Mouse (Mus musculus): ENCODE data around the gene Gramd1b. TPM values are rescaled to one million over a fixed set of nuclear protein-coding genes. Genes with fewer than 3 reads are reported as not detected.

The Gramd1b gene
- polyA plus RNA-seq, 1 experiment from 2014 or later = 7.3 TPM

- no peaks in the 10 kb centered on the region for H3K27me3 ChIP-seq (ENCODE audit: control insufficient read depth, insufficient read depth, low read length)
- 57% methylated on average over 5 of the region's 5 CpGs for WGBS
- no peak overlapping the region for H3K4me3 ChIP-seq (ENCODE audit: low read depth, low read length)
- H3K9me3 ChIP-seq (ENCODE audit: control insufficient read depth, low read depth, low read length) = no peaks in the 10 kb centered on the region
- H3K4me2 ChIP-seq (replicated peaks; ENCODE audit: low read depth, low read length) = no peak overlapping the region
- no peak overlapping the region for H3K27ac ChIP-seq (ENCODE audit: low read length)
- H3K36me3 ChIP-seq (ENCODE audit: control insufficient read depth, insufficient read depth, low read length) = no peaks in the 10 kb centered on the region
- no peak overlapping the region for H3K9ac ChIP-seq (replicated peaks; ENCODE audit: low read depth, low read length)
- no peak for ATAC-seq (ENCODE audit: insufficient number of reproducible peaks, insufficient read depth, low FRiP score, low read depth)
- H3K4me1 ChIP-seq (ENCODE audit: control insufficient read depth, insufficient read depth, low read length) = peaks cover 11% of the 10 kb centered on the region; the same call in 1 of the 2 replicates
These were observed 73.7 kb downstream of the Gramd1b start for GRCm38 (mm10) chr9:40457448-40457847.

- Histone ChIP-seq H3K36me3 (ENCODE audit: control insufficient read depth, insufficient read depth, low read length) (no peaks in the 10 kb centered on the region), H3K27me3 (ENCODE audit: control insufficient read depth, insufficient read depth, low read length) (no peaks in the 10 kb centered on the region), H3K4me3 (ENCODE audit: low read depth, low read length) (peak overlapping the region; percentile 63), H3K27ac (ENCODE audit: low read length) (peak overlapping the region; percentile 71; the same call in 1 of the 2 replicates), H3K4me1 (ENCODE audit: control insufficient read depth, insufficient read depth, low read length) (peaks cover 11% of the 10 kb centered on the region; the same call in 1 of the 2 replicates), H3K9me3 (ENCODE audit: control insufficient read depth, low read depth, low read length) (no peaks in the 10 kb centered on the region), H3K9ac (replicated peaks; ENCODE audit: low read depth, low read length) (no peak overlapping the region), H3K4me2 (replicated peaks; ENCODE audit: low read depth, low read length) (peak overlapping the region; percentile 100)
- 1% methylated on average over 7 of the region's 7 CpGs for WGBS
- ATAC-seq (ENCODE audit: insufficient number of reproducible peaks, insufficient read depth, low FRiP score, low read depth) = peak; percentile 83
These were observed 75.0 kb downstream of the Gramd1b start for GRCm38 (mm10) chr9:40456191-40456590.

DNA sequence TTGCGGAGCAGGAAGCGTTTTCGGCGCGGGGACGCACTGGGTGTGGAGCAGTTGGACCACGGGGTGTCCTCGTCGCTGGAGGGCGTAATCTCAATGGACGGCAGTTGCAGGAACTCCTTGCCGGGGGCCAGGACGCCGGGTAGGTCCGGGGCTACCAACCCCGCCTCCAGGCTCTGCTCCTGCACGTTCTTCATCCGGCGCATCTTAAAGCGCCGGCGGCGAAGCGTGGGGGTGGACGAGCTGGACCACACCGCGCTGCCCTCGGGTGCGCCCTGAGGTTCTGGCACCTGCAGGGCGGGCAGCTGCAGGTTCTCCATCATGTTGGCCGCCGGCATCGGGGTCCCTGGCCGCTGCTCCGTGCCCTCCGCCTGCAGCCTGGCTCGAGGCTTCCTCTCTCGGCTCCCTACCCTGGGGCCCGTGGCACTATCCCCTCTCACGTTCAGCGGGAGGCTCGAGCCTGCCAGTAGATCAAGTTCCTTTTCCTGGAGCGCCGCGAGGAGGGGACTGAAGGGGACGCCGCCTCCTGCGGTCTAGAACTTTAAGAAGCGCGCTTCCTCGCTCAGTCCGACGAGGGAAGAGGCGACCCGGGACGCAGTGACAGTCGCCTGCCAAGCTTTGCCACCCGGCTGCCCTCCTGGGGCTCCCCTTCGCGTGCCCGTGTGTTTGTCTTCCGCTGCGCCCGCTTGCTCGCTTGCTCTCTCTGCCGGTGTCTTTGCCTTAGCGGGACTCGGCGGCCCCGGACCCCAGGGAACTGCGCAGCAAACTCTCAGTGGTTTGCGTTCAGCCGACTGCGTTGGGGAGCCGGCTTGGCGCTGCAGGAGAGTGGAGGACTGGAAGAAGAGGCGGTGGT, 75.6 kb downstream of the Gramd1b start:
- WGBS = under 1% methylated on average over 75 of the region's 77 CpGs
- H3K36me3 ChIP-seq (ENCODE audit: control insufficient read depth, insufficient read depth, low read length) = no peaks in the 10 kb centered on the region
- H3K4me1 ChIP-seq (ENCODE audit: control insufficient read depth, insufficient read depth, low read length) = peaks cover 11% of the 10 kb centered on the region; the same call in 1 of the 2 replicates
- ATAC-seq (ENCODE audit: insufficient number of reproducible peaks, insufficient read depth, low FRiP score, low read depth) = peak; percentile 43
- H3K9me3 ChIP-seq (ENCODE audit: control insufficient read depth, low read depth, low read length) = no peaks in the 10 kb centered on the region
- peak overlapping the region; percentile 63 for H3K4me3 ChIP-seq (ENCODE audit: low read depth, low read length)
- peak overlapping the region; percentile 100 for H3K4me2 ChIP-seq (replicated peaks; ENCODE audit: low read depth, low read length)
- H3K27ac ChIP-seq (ENCODE audit: low read length) = peak overlapping the region; percentile 71; the same call in 1 of the 2 replicates
- no peaks in the 10 kb centered on the region for H3K27me3 ChIP-seq (ENCODE audit: control insufficient read depth, insufficient read depth, low read length)
- peak overlapping the region; percentile 50 for H3K9ac ChIP-seq (replicated peaks; ENCODE audit: low read depth, low read length)

GRCm38 (mm10) chr9:40455020-40455335, 76.2 kb downstream of the Gramd1b start:
- no peaks in the 10 kb centered on the region for H3K36me3 ChIP-seq (ENCODE audit: control insufficient read depth, insufficient read depth, low read length)
- H3K9ac ChIP-seq (replicated peaks; ENCODE audit: low read depth, low read length) = peak overlapping the region; percentile 50
- peak overlapping the region; percentile 100 for H3K4me2 ChIP-seq (replicated peaks; ENCODE audit: low read depth, low read length)
- peak overlapping the region; percentile 63 for H3K4me3 ChIP-seq (ENCODE audit: low read depth, low read length)
- peak; percentile 3; the same call in 1 of the 2 replicates for ATAC-seq (ENCODE audit: insufficient number of reproducible peaks, insufficient read depth, low FRiP score, low read depth)
- H3K9me3 ChIP-seq (ENCODE audit: control insufficient read depth, low read depth, low read length) = no peaks in the 10 kb centered on the region
- H3K27ac ChIP-seq (ENCODE audit: low read length) = no peak overlapping the region
- no peaks in the 10 kb centered on the region for H3K27me3 ChIP-seq (ENCODE audit: control insufficient read depth, insufficient read depth, low read length)
- H3K4me1 ChIP-seq (ENCODE audit: control insufficient read depth, insufficient read depth, low read length) = peaks cover 16% of the 10 kb centered on the region; the same call in 1 of the 2 replicates
- WGBS = 2% methylated on average over 8 of the region's 8 CpGs

- WGBS = 82% methylated on average over 6 of the region's 6 CpGs
- Histone ChIP-seq H3K4me3 (ENCODE audit: low read depth, low read length) (no peak overlapping the region), H3K36me3 (ENCODE audit: control insufficient read depth, insufficient read depth, low read length) (no peaks in the 10 kb centered on the region), H3K9me3 (ENCODE audit: control insufficient read depth, low read depth, low read length) (no peaks in the 10 kb centered on the region), H3K4me1 (ENCODE audit: control insufficient read depth, insufficient read depth, low read length) (peaks cover 15% of the 10 kb centered on the region; the same call in 1 of the 2 replicates), H3K9ac (replicated peaks; ENCODE audit: low read depth, low read length) (no peak overlapping the region), H3K27me3 (ENCODE audit: control insufficient read depth, insufficient read depth, low read length) (no peaks in the 10 kb centered on the region), H3K27ac (ENCODE audit: low read length) (no peak overlapping the region), H3K4me2 (replicated peaks; ENCODE audit: low read depth, low read length) (no peak overlapping the region)
- no peak for ATAC-seq (ENCODE audit: insufficient number of reproducible peaks, insufficient read depth, low FRiP score, low read depth)
These were observed 77.3 kb downstream of the Gramd1b start for GRCm38 (mm10) chr9:40453889-40454288.

DNA sequence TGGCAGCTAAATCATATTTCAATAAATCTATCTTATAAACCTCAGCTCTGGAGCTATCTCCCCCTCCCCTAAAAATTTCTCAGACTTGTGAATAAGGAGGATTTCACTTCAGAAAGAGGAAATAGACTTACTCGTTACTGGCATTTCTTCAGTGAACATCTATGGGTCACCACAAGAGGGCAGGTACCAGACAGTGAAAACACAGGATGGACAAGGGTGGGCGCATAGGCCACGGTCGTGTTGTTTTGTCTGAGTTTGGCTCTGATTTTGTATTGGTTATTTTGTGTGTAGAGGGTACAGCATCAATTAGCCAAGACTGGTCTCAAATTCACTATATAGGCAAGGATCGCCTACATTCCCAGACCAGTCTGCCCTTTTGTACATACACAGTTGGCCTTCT, 79.0 kb downstream of the Gramd1b start:
- Histone ChIP-seq H3K4me3 (ENCODE audit: low read depth, low read length) (no peak overlapping the region), H3K36me3 (ENCODE audit: control insufficient read depth, insufficient read depth, low read length) (no peaks in the 10 kb centered on the region), H3K4me2 (replicated peaks; ENCODE audit: low read depth, low read length) (no peak overlapping the region), H3K27me3 (ENCODE audit: control insufficient read depth, insufficient read depth, low read length) (no peaks in the 10 kb centered on the region), H3K9me3 (ENCODE audit: control insufficient read depth, low read depth, low read length) (no peaks in the 10 kb centered on the region), H3K9ac (replicated peaks; ENCODE audit: low read depth, low read length) (no peak overlapping the region), H3K4me1 (ENCODE audit: control insufficient read depth, insufficient read depth, low read length) (peaks cover 14% of the 10 kb centered on the region; the same call in 1 of the 2 replicates), H3K27ac (ENCODE audit: low read length) (no peak overlapping the region)
- no peak for ATAC-seq (ENCODE audit: insufficient number of reproducible peaks, insufficient read depth, low FRiP score, low read depth)
- 76% methylated on average over 5 of the region's 5 CpGs for WGBS

DNA sequence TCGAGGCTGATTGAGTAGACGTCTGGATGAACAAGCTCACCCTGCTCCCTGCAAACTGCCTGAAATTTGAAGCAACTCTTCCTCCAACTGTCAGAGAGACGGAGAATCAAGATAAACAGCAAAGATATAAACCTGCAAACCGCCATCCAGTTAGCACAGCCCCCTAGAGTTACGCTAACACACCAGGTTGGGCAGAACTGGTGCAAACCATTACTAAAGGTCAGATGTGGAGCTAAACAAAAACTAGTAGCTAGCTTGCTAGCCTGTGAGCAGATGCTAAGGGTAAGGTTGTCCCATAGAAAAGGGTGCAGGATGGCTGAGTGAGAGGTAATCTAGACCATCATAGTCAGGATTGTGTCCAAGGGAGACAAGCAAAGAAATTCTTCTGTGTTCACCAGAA, 80.4 kb downstream of the Gramd1b start:
- H3K9ac ChIP-seq (replicated peaks; ENCODE audit: low read depth, low read length) = no peak overlapping the region
- H3K36me3 ChIP-seq (ENCODE audit: control insufficient read depth, insufficient read depth, low read length) = no peaks in the 10 kb centered on the region
- WGBS = 51% methylated on average over 5 of the region's 5 CpGs
- H3K4me1 ChIP-seq (ENCODE audit: control insufficient read depth, insufficient read depth, low read length) = peaks cover 8% of the 10 kb centered on the region; the same call in 1 of the 2 replicates
- no peak overlapping the region for H3K4me2 ChIP-seq (replicated peaks; ENCODE audit: low read depth, low read length)
- H3K27me3 ChIP-seq (ENCODE audit: control insufficient read depth, insufficient read depth, low read length) = no peaks in the 10 kb centered on the region
- ATAC-seq (ENCODE audit: insufficient number of reproducible peaks, insufficient read depth, low FRiP score, low read depth) = no peak
- no peak overlapping the region for H3K27ac ChIP-seq (ENCODE audit: low read length)
- H3K9me3 ChIP-seq (ENCODE audit: control insufficient read depth, low read depth, low read length) = no peaks in the 10 kb centered on the region
- no peak overlapping the region for H3K4me3 ChIP-seq (ENCODE audit: low read depth, low read length)

GRCm38 (mm10) chr9:40450417-40450714, 80.8 kb downstream of the Gramd1b start:
- whole genome bisulfite sequencing = 45% methylated on average over 7 of the region's 7 CpGs
- H3K4me2 ChIP-seq (replicated peaks; ENCODE audit: low read depth, low read length) = no peak overlapping the region

More at GRCm38 (mm10) chr9:40450417-40450714, 80.8 kb downstream of the Gramd1b start:
- no peak overlapping the region for H3K27ac ChIP-seq (ENCODE audit: low read length)
- ATAC-seq (ENCODE audit: insufficient number of reproducible peaks, insufficient read depth, low FRiP score, low read depth) = no peak
- no peak overlapping the region for H3K4me3 ChIP-seq (ENCODE audit: low read depth, low read length)
- no peaks in the 10 kb centered on the region for H3K27me3 ChIP-seq (ENCODE audit: control insufficient read depth, insufficient read depth, low read length)
- no peaks in the 10 kb centered on the region for H3K9me3 ChIP-seq (ENCODE audit: control insufficient read depth, low read depth, low read length)
- no peak overlapping the region for H3K9ac ChIP-seq (replicated peaks; ENCODE audit: low read depth, low read length)
- peaks cover 8% of the 10 kb centered on the region; the same call in 1 of the 2 replicates for H3K4me1 ChIP-seq (ENCODE audit: control insufficient read depth, insufficient read depth, low read length)
- no peaks in the 10 kb centered on the region for H3K36me3 ChIP-seq (ENCODE audit: control insufficient read depth, insufficient read depth, low read length)

All from stomach, embryonic 14.5 days (tissue).